Mouse (Mus musculus) liver, embryonic 14.5 days (tissue): ENCODE data around the gene Cacna1d. TPM values are rescaled to one million over a fixed set of nuclear protein-coding genes. Genes with fewer than 3 reads are reported as not detected.

Source experiments
- ATAC-seq: fragments of 200-750 bp; cut with Nextera tagmentation; 2 replicates; pipeline ENCODE4 v1.8.0; 2017; ENCODE audit warnings: moderate number of reproducible peaks, mild to moderate bottlenecking, moderate library complexity; ENCODE audit not compliant: insufficient read depth
- DNase-seq, 3 experiments: peaks; one replicate each; pipeline ENCODE4 v3.0.0-alpha.2; 2012 to 2013; ENCODE audit warnings: low read depth in 3 of 3, low spot score in 3 of 3
- H3K27ac ChIP-seq: fragments of 300-500 bp; sonication (generic); 2 replicates; pipeline ENCODE4 v1.5.1; 2014; ENCODE audit warnings: moderate library complexity, mild to moderate bottlenecking, control low read depth, inconsistent platforms
- H3K27me3 ChIP-seq: fragments of 300-500 bp; sonication (generic); 2 replicates; pipeline ENCODE4 v1.6.1; 2014; ENCODE audit warnings: mild to moderate bottlenecking, low read length, moderate library complexity; ENCODE audit not compliant: control insufficient read depth, insufficient read depth
- H3K36me3 ChIP-seq: fragments of 300-500 bp; sonication (generic); replicated peaks from 2 replicates; pipeline ENCODE4 v1.6.1; 2014; ENCODE audit warnings: low read depth; ENCODE audit not compliant: control insufficient read depth, insufficient read depth
- H3K4me1 ChIP-seq, 2 experiments: fragments of 200-500 bp in 1 of 2; fragments of 300-500 bp in 1 of 2; sonication (generic) in 1 of 2; replicated peaks; 2 replicates each; pipeline ENCODE4 v1.6.1; 2012 to 2014; ENCODE audit warnings: antibody characterized with exemption in 1 of 2, inconsistent platforms in 1 of 2, low read length in 1 of 2; ENCODE audit not compliant: control insufficient read depth in 2 of 2, insufficient read depth in 2 of 2
- H3K4me2 ChIP-seq: fragments of 300-500 bp; sonication (generic); 2 replicates; pipeline ENCODE4 v1.6.1; 2014; ENCODE audit warnings: low read depth, mild to moderate bottlenecking, control low read depth, moderate library complexity
- H3K4me3 ChIP-seq, 2 experiments: fragments of 200-500 bp in 1 of 2; fragments of 300-500 bp in 1 of 2; sonication (generic) in 1 of 2; 2 replicates each; pipeline ENCODE4 v1.5.1; 2012 to 2014; ENCODE audit warnings: low read depth in 2 of 2, low read length in 2 of 2, mild to moderate bottlenecking in 2 of 2, control low read depth in 1 of 2, inconsistent platforms in 1 of 2, moderate library complexity in 1 of 2; ENCODE audit not compliant: insufficient read depth in 1 of 2
- H3K9ac ChIP-seq: fragments of 300-500 bp; sonication (generic); replicated peaks from 2 replicates; pipeline ENCODE4 v1.6.1; 2014; ENCODE audit warnings: mild to moderate bottlenecking, control low read depth, moderate library complexity
- H3K9me3 ChIP-seq: fragments of 300-500 bp; sonication (generic); 2 replicates; pipeline ENCODE4 v1.6.1; 2016; ENCODE audit warnings: low read length, mixed read lengths; ENCODE audit not compliant: control insufficient read depth
- CTCF ChIP-seq: IDR thresholded peaks from 2 replicates; pipeline ENCODE4 v1.5.1; 2016; ENCODE audit warnings: antibody characterized with exemption, low read depth, control low read depth
- EP300 ChIP-seq: IDR thresholded peaks from 2 replicates; pipeline ENCODE4 v1.6.1; 2016; ENCODE audit warnings: antibody characterized with exemption, low read depth
- WGBS: fragments of 180-500 bp; shearing (Covaris S2); extraction: QIAGEN DNeasy Blood & Tissue Kit; methylation state at CpG from one replicate; pipeline ENCODE4 v1.1.7; 2014; ENCODE audit not compliant: insufficient replicate concordance; 5-methylcytosine and 5-hydroxymethylcytosine counted together
- polyA plus RNA-seq, 2 experiments: library from polyadenylated mRNA; depleted of rRNA in 1 of 2; stranded (reverse) in 1 of 2; unstranded in 1 of 2; fragments of >200 nt; fragmentation: Nextera tagmentation in 1 of 2; extraction: Ambion mirVana in 1 of 2; gene quantifications; 2 replicates each; pipeline versions ENCODE4 v1.2.1 to v1.2.3; 2012 to 2014

The Cacna1d gene
- polyA plus RNA-seq, 2 experiments: 0.17 TPM

GRCm38 (mm10) chr14:30360004-30360403 is 131.3 kb downstream of the Cacna1d start:
- no peak overlapping the region for H3K4me3 ChIP-seq
- peaks cover 7% of the 10 kb centered on the region for H3K27me3 ChIP-seq
- H3K27ac ChIP-seq: no peak overlapping the region
- no peaks in the 10 kb centered on the region for H3K36me3 ChIP-seq
- no peaks in the 10 kb centered on the region for H3K4me1 ChIP-seq
- no peaks in the 10 kb centered on the region for H3K9me3 ChIP-seq
- no peak overlapping the region for H3K4me2 ChIP-seq
- ATAC-seq (no peak), DNase-seq (no peak)
- TF ChIP-seq CTCF (no peak), EP300 (no peak)
- no peak overlapping the region for H3K9ac ChIP-seq
- WGBS: 56% methylated on average over 6 of the region's 6 CpGs

GRCm38 (mm10) chr14:30358028-30358427 is 133.2 kb downstream of the Cacna1d start:
- Histone ChIP-seq H3K9ac (no peak overlapping the region), H3K4me3 (no peak overlapping the region), H3K4me2 (no peak overlapping the region), H3K9me3 (no peaks in the 10 kb centered on the region), H3K4me1 (no peaks in the 10 kb centered on the region), H3K36me3 (no peaks in the 10 kb centered on the region), H3K27me3 (peaks cover 27% of the 10 kb centered on the region), H3K27ac (no peak overlapping the region)
- ATAC-seq (no peak), DNase-seq (no peak)
- 40% methylated on average over 1 of the region's 1 CpGs for WGBS
- TF ChIP-seq EP300 (no peak), CTCF (no peak)

GRCm38 (mm10) chr14:30356456-30356855 is 134.8 kb downstream of the Cacna1d start:
- H3K36me3 ChIP-seq: no peaks in the 10 kb centered on the region
- no peak overlapping the region for H3K4me2 ChIP-seq
- H3K4me1 ChIP-seq: no peaks in the 10 kb centered on the region
- H3K4me3 ChIP-seq: no peak overlapping the region
- 64% methylated on average over 3 of the region's 3 CpGs for WGBS
- peaks cover 42% of the 10 kb centered on the region for H3K27me3 ChIP-seq
- H3K9ac ChIP-seq: no peak overlapping the region
- DNase-seq (no peak), ATAC-seq (no peak)
- TF ChIP-seq EP300: no peak
- TF ChIP-seq CTCF: no peak
- no peak overlapping the region for H3K27ac ChIP-seq
- no peaks in the 10 kb centered on the region for H3K9me3 ChIP-seq

- DNase-seq: no peak
- H3K27ac ChIP-seq: no peak overlapping the region
- H3K27me3 ChIP-seq: peaks cover 43% of the 10 kb centered on the region
- ATAC-seq: no peak
- H3K9ac ChIP-seq: no peak overlapping the region
- 40% methylated on average over 3 of the region's 3 CpGs for WGBS
- H3K9me3 ChIP-seq: no peaks in the 10 kb centered on the region
- H3K4me3 ChIP-seq: no peak overlapping the region
- no peak for TF ChIP-seq CTCF
- TF ChIP-seq EP300: no peak
- no peaks in the 10 kb centered on the region for H3K4me1 ChIP-seq
- no peak overlapping the region for H3K4me2 ChIP-seq
- H3K36me3 ChIP-seq: no peaks in the 10 kb centered on the region
Observed at GRCm38 (mm10) chr14:30354761-30355160, 136.5 kb downstream of the Cacna1d start.

- H3K4me1 ChIP-seq: no peaks in the 10 kb centered on the region
- H3K9me3 ChIP-seq: no peaks in the 10 kb centered on the region
- peak overlapping the region in 1 of 2 experiments; percentile 36; a peak in 2 of 4 replicates for H3K4me3 ChIP-seq
- WGBS: 6% methylated on average over 8 of the region's 8 CpGs
- ATAC-seq (no peak), DNase-seq (no peak)
- peak overlapping the region; percentile 52 for H3K4me2 ChIP-seq
- peaks cover 43% of the 10 kb centered on the region for H3K27me3 ChIP-seq
- no peaks in the 10 kb centered on the region for H3K36me3 ChIP-seq
- TF ChIP-seq CTCF: no peak
- no peak for TF ChIP-seq EP300
- no peak overlapping the region for H3K9ac ChIP-seq
- H3K27ac ChIP-seq: no peak overlapping the region
Observed at GRCm38 (mm10) chr14:30354127-30354463, 137.2 kb downstream of the Cacna1d start.
